In the genomic region with DNA sequence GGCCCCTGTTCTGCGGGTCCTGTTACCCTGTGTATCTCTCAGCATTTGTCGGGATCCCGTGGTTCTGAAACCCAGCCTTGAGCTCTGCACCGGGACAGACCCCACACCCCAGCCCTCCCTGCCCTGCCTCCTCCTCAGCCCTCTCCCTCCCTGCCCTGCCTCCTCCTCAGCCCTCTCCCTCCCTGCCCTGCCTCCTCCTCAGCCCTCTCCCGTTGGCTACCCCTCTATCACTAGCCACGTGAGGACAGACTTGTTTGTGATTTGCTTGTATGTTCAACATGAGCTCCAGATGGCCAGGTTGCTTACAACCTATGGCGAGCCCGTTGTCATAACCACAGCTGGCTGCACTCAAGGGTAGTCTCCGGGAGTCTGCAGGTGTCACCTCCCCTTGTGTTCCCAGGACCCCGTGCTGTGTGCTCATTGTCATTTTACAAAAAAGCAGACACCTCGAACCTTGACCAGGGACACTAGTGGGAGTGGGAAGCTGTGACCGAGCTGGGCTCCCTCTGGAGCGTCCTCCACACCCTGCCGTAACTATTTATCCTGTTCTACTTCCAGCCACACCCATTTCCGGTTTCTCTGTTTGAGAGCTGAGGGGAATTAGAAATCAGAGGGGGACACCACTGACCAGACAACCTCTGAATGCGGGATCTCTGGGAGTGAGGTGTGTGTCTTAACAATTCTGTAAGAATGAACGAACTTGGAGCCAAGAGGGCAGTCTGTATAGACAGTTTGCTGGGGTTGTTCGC, we compare ENCODE assay signal across 11 mouse cellular contexts. TPM values are rescaled to one million over a fixed set of nuclear protein-coding genes. Genes with fewer than 3 reads are reported as not detected.
DNase-seq lines count a peak whose midpoint lies in the region; ATAC-seq and TF ChIP-seq lines count a peak whose summit lies in the region.
"Had no signal": no experiment of that assay in that cellular context is flagged by ENCODE, and none has a peak within 500 bp of the region (broad histone marks: within the 10 kb centered on the region; RNA-seq: fewer than 3 reads in every experiment).

No protein-coding gene starts in this region.

- H3K27ac ChIP-seq in kidney, embryonic 16.5 days (ENCODE audit: low read length) = no peak overlapping the region
- H3K27ac ChIP-seq in ES-Bruce4 (ENCODE audit: insufficient read depth, low read length) = peak overlapping the region; percentile 55
- peak overlapping the region; percentile 14; the same call in 1 of the 2 replicates for H3K27ac ChIP-seq in intestine, embryonic 16.5 days (ENCODE audit: low read length)

- peak overlapping the region; percentile 42 for H3K4me2 ChIP-seq in kidney, embryonic 16.5 days (replicated peaks; ENCODE audit: low read depth, low read length)
- peak overlapping the region; percentile 43 for H3K4me2 ChIP-seq in intestine, embryonic 16.5 days (ENCODE audit: low read depth, low read length)

- DNase-seq in kidney, adult 8-10 months = no peak
- peak; percentile 33 for DNase-seq in A20 (ENCODE audit: low read depth, low spot score)
- no peak for DNase-seq in B cell, adult 2 months
- no peak for DNase-seq in left cerebral cortex, postnatal 25 days (ENCODE audit: low spot score in 2 of 2)
- DNase-seq: cerebellum, postnatal 25 days; heart, adult 11 months; layer of hippocampus, adult 9-11 months; lung, adult 18-20 months had no signal

- 14% methylated on average over 18 of the region's 18 CpGs for WGBS in kidney, embryonic 16.5 days
- 22% methylated on average over 18 of the region's 18 CpGs for WGBS in intestine, embryonic 16.5 days

- peak overlapping the region; percentile 4; the same call in 1 of the 2 replicates for H3K4me3 ChIP-seq in kidney, embryonic 16.5 days (ENCODE audit: low read length)
- H3K4me3 ChIP-seq in ES-Bruce4 (ENCODE audit: low read depth, low read length) = no peak overlapping the region
- peak overlapping the region; percentile 18; the same call in 1 of the 2 replicates for H3K4me3 ChIP-seq in intestine, embryonic 16.5 days (ENCODE audit: low read length)

- H3K9me3 ChIP-seq in kidney, embryonic 16.5 days (ENCODE audit: low read length) = no peaks in the 10 kb centered on the region
- H3K9me3 ChIP-seq in ES-Bruce4 (replicated peaks; ENCODE audit: control insufficient read depth, insufficient read depth, low read length, poor library complexity, severe bottlenecking) = no peaks in the 10 kb centered on the region
- H3K9me3 ChIP-seq in intestine, embryonic 16.5 days (ENCODE audit: control insufficient read depth, low read length) = no peaks in the 10 kb centered on the region

- 0 out of 2 replicates have a peak, but pooled peaks have one; percentile 2 for TF ChIP-seq EP300 in ES-Bruce4 (IDR thresholded peaks at IDR 0.05; ENCODE audit: insufficient read depth, low read depth, low read length)

- H3K36me3 ChIP-seq in kidney, embryonic 16.5 days (ENCODE audit: insufficient read depth, low read length) = no peaks in the 10 kb centered on the region
- no peaks in the 10 kb centered on the region for H3K36me3 ChIP-seq in ES-Bruce4 (ENCODE audit: control insufficient read depth, insufficient read depth, low read length, poor library complexity, severe bottlenecking)
- no peaks in the 10 kb centered on the region for H3K36me3 ChIP-seq in intestine, embryonic 16.5 days (ENCODE audit: control insufficient read depth, insufficient read depth, low read length)

- no peak for TF ChIP-seq POLR2A in ES-Bruce4 (IDR thresholded peaks at IDR 0.05; ENCODE audit: insufficient read depth, low read length)

- peak; percentile 46; the same call in 1 of the 2 replicates for ATAC-seq in kidney, embryonic 16.5 days (ENCODE audit: low FRiP score, low TSS enrichment)
- peak; percentile 51; the same call in 1 of the 2 replicates for ATAC-seq in intestine, embryonic 16.5 days

- TF ChIP-seq CTCF in ES-Bruce4 (IDR thresholded peaks at IDR 0.05; ENCODE audit: low read depth, low read length) = no peak

- peak overlapping the region; percentile 35; the same call in 1 of the 2 replicates for H3K9ac ChIP-seq in kidney, embryonic 16.5 days (replicated peaks; ENCODE audit: low read length)
- H3K9ac ChIP-seq in ES-Bruce4 (ENCODE audit: low read depth, poor library complexity, severe bottlenecking) = no peak overlapping the region
- 0 out of 2 replicates have a peak overlapping the region, but pooled peaks have one; percentile 40 for H3K9ac ChIP-seq in intestine, embryonic 16.5 days (ENCODE audit: low read depth, low read length)

- intact Hi-C loops in left cerebral cortex, postnatal 25 days (cut with DNase I) = no loop called here

- H3K27me3 ChIP-seq in kidney, embryonic 16.5 days (ENCODE audit: insufficient read depth, low read length) = no peaks in the 10 kb centered on the region
- no peaks in the 10 kb centered on the region for H3K27me3 ChIP-seq in ES-Bruce4 (ENCODE audit: control insufficient read depth, insufficient read depth, low read length, poor library complexity, severe bottlenecking)
- no peaks in the 10 kb centered on the region; the same call in 1 of the 2 replicates for H3K27me3 ChIP-seq in intestine, embryonic 16.5 days (replicated peaks; ENCODE audit: control insufficient read depth, insufficient read depth, low read length)

- H3K4me1 ChIP-seq in kidney, embryonic 16.5 days (ENCODE audit: insufficient read depth, low read length) = peaks cover 23% of the 10 kb centered on the region
- peaks cover 16% of the 10 kb centered on the region for H3K4me1 ChIP-seq in ES-Bruce4 (ENCODE audit: control insufficient read depth, insufficient read depth, low read length)
- H3K4me1 ChIP-seq in intestine, embryonic 16.5 days (ENCODE audit: control insufficient read depth, insufficient read depth, low read length) = peaks cover 16% of the 10 kb centered on the region

RNA-seq across cellular contexts. Expression of a gene that starts 26.4 kb away (rescaled TPM):
- 0.36 and 0.62 TPM in 2 replicates for polyA plus RNA-seq in kidney, embryonic 16.5 days (2015; fragmentation: Nextera tagmentation; extraction: Ambion mirVana)
- 0.75 and 0.85 TPM in 2 replicates for polyA plus RNA-seq in ES-Bruce4 (2011; ENCODE audit: insufficient read depth, insufficient read length, low read depth, missing spikeins)
- 0.32 and 0.37 TPM in 2 replicates for polyA plus RNA-seq in intestine, embryonic 16.5 days (2015; fragmentation: Nextera tagmentation; extraction: Ambion mirVana)
- 10 to 100 TPM; 20.5 to 35.2 TPM for total RNA-seq in left cerebral cortex, postnatal 25 days (2021)

RNA-seq across cellular contexts. Expression of a gene that starts 46.7 kb away (rescaled TPM):
- 29.7 and 29.9 TPM in 2 replicates for polyA plus RNA-seq in kidney, embryonic 16.5 days (2015; fragmentation: Nextera tagmentation; extraction: Ambion mirVana)
- polyA plus RNA-seq in ES-Bruce4 (2011; ENCODE audit: insufficient read depth, insufficient read length, low read depth, missing spikeins) = 2.0 and 2.2 TPM in 2 replicates
- 15.5 and 15.8 TPM in 2 replicates for polyA plus RNA-seq in intestine, embryonic 16.5 days (2015; fragmentation: Nextera tagmentation; extraction: Ambion mirVana)
- total RNA-seq in left cerebral cortex, postnatal 25 days (2021) = 1 to 10 TPM; 1.1 to 1.7 TPM
